Mouse (Mus musculus) midbrain, embryonic 13.5 days (tissue): Measurements from ENCODE around the gene Slc22a14. TPM values are rescaled to one million over a fixed set of nuclear protein-coding genes. Genes with fewer than 3 reads are reported as not detected.

Experiments
- ATAC-seq: fragments of 200-750 bp; cut with Nextera tagmentation; 2 replicates; pipeline ENCODE4 v1.8.0; 2017; ENCODE audit warnings: mild to moderate bottlenecking, moderate TSS enrichment, moderate library complexity
- H3K27ac ChIP-seq: fragments of 300-500 bp; sonication (generic); 2 replicates; pipeline ENCODE4 v1.5.1; 2015; ENCODE audit warnings: inconsistent platforms, mild to moderate bottlenecking, moderate library complexity
- H3K27me3 ChIP-seq: fragments of 300-500 bp; sonication (generic); 2 replicates; pipeline ENCODE4 v1.6.1; 2015; ENCODE audit warnings: mild to moderate bottlenecking, inconsistent platforms
- H3K36me3 ChIP-seq: fragments of 300-500 bp; sonication (generic); 2 replicates; pipeline ENCODE4 v1.6.1; 2015; ENCODE audit warnings: mild to moderate bottlenecking, inconsistent platforms
- H3K4me1 ChIP-seq: fragments of 300-500 bp; sonication (generic); replicated peaks from 2 replicates; pipeline ENCODE4 v1.6.1; 2015; ENCODE audit warnings: inconsistent platforms
- H3K4me2 ChIP-seq: fragments of 300-500 bp; sonication (generic); replicated peaks from 2 replicates; pipeline ENCODE4 v1.6.1; 2015; ENCODE audit warnings: moderate library complexity, mild to moderate bottlenecking, inconsistent platforms
- H3K4me3 ChIP-seq: fragments of 300-500 bp; sonication (generic); replicated peaks from 2 replicates; pipeline ENCODE4 v1.5.1; 2015; ENCODE audit warnings: mild to moderate bottlenecking, inconsistent platforms
- H3K9ac ChIP-seq: fragments of 300-500 bp; sonication (generic); replicated peaks from 2 replicates; pipeline ENCODE4 v1.6.1; 2015; ENCODE audit warnings: mild to moderate bottlenecking, inconsistent platforms
- H3K9me3 ChIP-seq: fragments of 300-500 bp; sonication (generic); 2 replicates; pipeline ENCODE4 v1.6.1; 2016; ENCODE audit warnings: mild to moderate bottlenecking, inconsistent platforms
- WGBS: fragments of 180-500 bp; shearing (Covaris S2); methylation state at CpG from one replicate; pipeline ENCODE4 v1.1.7; 2015; 5-methylcytosine and 5-hydroxymethylcytosine counted together
- polyA plus RNA-seq: library from polyadenylated mRNA; unstranded; fragments of >200 nt; fragmentation: Nextera tagmentation; extraction: Ambion mirVana; gene quantifications from 2 replicates; pipeline ENCODE4 v1.2.1, GENCODE M21; 2015

The Slc22a14 gene
- polyA plus RNA-seq, 1 experiment from 2014 or later, result 0.11 TPM

- H3K4me3 ChIP-seq, result no peak overlapping the region
- peaks cover 26% of the 10 kb centered on the region for H3K36me3 ChIP-seq
- no peak for ATAC-seq
- H3K27me3 ChIP-seq, result no peaks in the 10 kb centered on the region; the same call in 1 of the 2 replicates
- H3K9me3 ChIP-seq, result no peaks in the 10 kb centered on the region
- WGBS, result 87% methylated on average over 6 of the region's 6 CpGs
- no peak overlapping the region for H3K4me2 ChIP-seq
- no peak overlapping the region for H3K9ac ChIP-seq
- no peak overlapping the region for H3K27ac ChIP-seq
- peaks cover 8% of the 10 kb centered on the region; the same call in 1 of the 2 replicates for H3K4me1 ChIP-seq
Measured at GRCm38 (mm10) chr9:119353926-119354325, 11.4 kb downstream of the Slc22a14 start.

- WGBS, result 14% methylated on average over 4 of the region's 4 CpGs
- H3K9me3 ChIP-seq, result no peaks in the 10 kb centered on the region
- ATAC-seq, result peak; percentile 82
- no peaks in the 10 kb centered on the region for H3K4me1 ChIP-seq
- no peaks in the 10 kb centered on the region for H3K27me3 ChIP-seq
- H3K4me2 ChIP-seq, result no peak overlapping the region
- H3K27ac ChIP-seq, result no peak overlapping the region
- peaks cover 42% of the 10 kb centered on the region for H3K36me3 ChIP-seq
- no peak overlapping the region for H3K4me3 ChIP-seq
- H3K9ac ChIP-seq, result no peak overlapping the region
Measured at GRCm38 (mm10) chr9:119352060-119352459, 13.3 kb downstream of the Slc22a14 start.

- 0 out of 2 replicates have a peak, but pooled peaks have one; percentile 25 for ATAC-seq
- Histone ChIP-seq H3K4me1 (no peaks in the 10 kb centered on the region), H3K4me3 (no peak overlapping the region), H3K36me3 (peaks cover 51% of the 10 kb centered on the region), H3K27ac (no peak overlapping the region), H3K9me3 (no peaks in the 10 kb centered on the region), H3K4me2 (no peak overlapping the region), H3K27me3 (no peaks in the 10 kb centered on the region), H3K9ac (no peak overlapping the region)
- 96% methylated on average over 10 of the region's 10 CpGs for WGBS
Measured at GRCm38 (mm10) chr9:119350947-119351705, 14.2 kb downstream of the Slc22a14 start.

GRCm38 (mm10) chr9:119350531-119350930, 14.8 kb downstream of the Slc22a14 start:
- no peak overlapping the region for H3K4me2 ChIP-seq
- no peaks in the 10 kb centered on the region for H3K9me3 ChIP-seq
- H3K27me3 ChIP-seq, result no peaks in the 10 kb centered on the region
- H3K4me3 ChIP-seq, result no peak overlapping the region
- H3K4me1 ChIP-seq, result no peaks in the 10 kb centered on the region
- no peak for ATAC-seq
- WGBS, result 91% methylated on average over 3 of the region's 3 CpGs
- no peak overlapping the region for H3K9ac ChIP-seq
- H3K27ac ChIP-seq, result no peak overlapping the region
- H3K36me3 ChIP-seq, result peaks cover 57% of the 10 kb centered on the region

GRCm38 (mm10) chr9:119346376-119346775, 19.0 kb downstream of the Slc22a14 start:
- H3K9me3 ChIP-seq, result no peaks in the 10 kb centered on the region
- no peak overlapping the region for H3K9ac ChIP-seq
- WGBS, result 98% methylated on average over 8 of the region's 8 CpGs
- H3K36me3 ChIP-seq, result peaks cover 78% of the 10 kb centered on the region
- H3K4me3 ChIP-seq, result no peak overlapping the region
- peaks cover 17% of the 10 kb centered on the region for H3K4me1 ChIP-seq
- ATAC-seq, result no peak
- H3K27ac ChIP-seq, result no peak overlapping the region
- H3K27me3 ChIP-seq, result no peaks in the 10 kb centered on the region
- H3K4me2 ChIP-seq, result no peak overlapping the region

GRCm38 (mm10) chr9:119342728-119343127, 22.6 kb downstream of the Slc22a14 start:
- Histone ChIP-seq H3K36me3 (peaks cover 48% of the 10 kb centered on the region), H3K9ac (peak overlapping the region; percentile 91; the same call in 1 of the 2 replicates), H3K4me1 (peaks cover 36% of the 10 kb centered on the region), H3K27me3 (peaks cover 21% of the 10 kb centered on the region), H3K27ac (no peak overlapping the region), H3K4me2 (no peak overlapping the region; the same call in 1 of the 2 replicates), H3K9me3 (no peaks in the 10 kb centered on the region), H3K4me3 (peak overlapping the region; percentile 84)
- ATAC-seq, result no peak
- WGBS, result 88% methylated on average over 7 of the region's 7 CpGs

GRCm38 (mm10) chr9:119340909-119341816, 24.2 kb downstream of the Slc22a14 start, which contains the start of gene Myd88:
TSS of gene Myd88 (minus strand) at chr9:119341411.
- H3K27me3 ChIP-seq, result peaks cover 21% of the 10 kb centered on the region
- H3K4me3 ChIP-seq, result peak within 1 kb of the TSS; percentile 84
- H3K4me1 ChIP-seq, result peaks cover 36% of the 10 kb centered on the region
- WGBS, result under 1% methylated on average over 68 of the region's 68 CpGs
- H3K4me2 ChIP-seq, result peak within 1 kb of the TSS; percentile 76
- peaks cover 32% of the 10 kb centered on the region for H3K36me3 ChIP-seq
- peak within 1 kb of the TSS; percentile 91 for H3K9ac ChIP-seq
- no peaks in the 10 kb centered on the region for H3K9me3 ChIP-seq
- peak; percentile 99 for ATAC-seq
- H3K27ac ChIP-seq, result peak within 1 kb of the TSS; percentile 88

- H3K9ac ChIP-seq, result peak overlapping the region; percentile 59; the same call in 1 of the 2 replicates
- WGBS, result 8% methylated on average over 8 of the region's 8 CpGs
- no peak for ATAC-seq
- peaks cover 21% of the 10 kb centered on the region for H3K27me3 ChIP-seq
- peak overlapping the region; percentile 76 for H3K4me2 ChIP-seq
- H3K4me1 ChIP-seq, result peaks cover 36% of the 10 kb centered on the region
- no peaks in the 10 kb centered on the region for H3K9me3 ChIP-seq
- peak overlapping the region; percentile 84 for H3K4me3 ChIP-seq
- H3K36me3 ChIP-seq, result peaks cover 23% of the 10 kb centered on the region
- peak overlapping the region; percentile 88 for H3K27ac ChIP-seq
Measured at GRCm38 (mm10) chr9:119340212-119340580, 25.2 kb downstream of the Slc22a14 start.

- peak within 1 kb of the TSS; percentile 76 for H3K4me2 ChIP-seq
- peaks cover 36% of the 10 kb centered on the region for H3K4me1 ChIP-seq
- peak within 1 kb of the TSS; percentile 84 for H3K4me3 ChIP-seq
- peaks cover 18% of the 10 kb centered on the region for H3K36me3 ChIP-seq
- H3K9me3 ChIP-seq, result no peaks in the 10 kb centered on the region
- no peak for ATAC-seq
- H3K27me3 ChIP-seq, result peaks cover 21% of the 10 kb centered on the region
- 1% methylated on average over 43 of the region's 43 CpGs for WGBS
- peak within 1 kb of the TSS; percentile 59 for H3K9ac ChIP-seq
- H3K27ac ChIP-seq, result peak within 1 kb of the TSS; percentile 88
Measured at GRCm38 (mm10) chr9:119339558-119340211, 25.7 kb downstream of the Slc22a14 start, which contains the start of gene Acaa1a. TSS of gene Acaa1a (plus strand) at chr9:119339676.

GRCm38 (mm10) chr9:119339106-119339505, 26.2 kb downstream of the Slc22a14 start:
- Histone ChIP-seq H3K27me3 (peaks cover 21% of the 10 kb centered on the region), H3K36me3 (peaks cover 12% of the 10 kb centered on the region), H3K4me2 (peak overlapping the region; percentile 76), H3K9me3 (no peaks in the 10 kb centered on the region), H3K4me3 (peak overlapping the region; percentile 84), H3K9ac (no peak overlapping the region), H3K4me1 (peaks cover 36% of the 10 kb centered on the region), H3K27ac (no peak overlapping the region)
- no peak for ATAC-seq
- WGBS, result 60% methylated on average over 7 of the region's 7 CpGs

- no peak for ATAC-seq
- 95% methylated on average over 3 of the region's 3 CpGs for WGBS
- H3K4me3 ChIP-seq, result no peak overlapping the region
- H3K9me3 ChIP-seq, result no peaks in the 10 kb centered on the region
- H3K9ac ChIP-seq, result no peak overlapping the region
- H3K36me3 ChIP-seq, result peaks cover 4% of the 10 kb centered on the region
- H3K27ac ChIP-seq, result no peak overlapping the region
- H3K4me2 ChIP-seq, result no peak overlapping the region
- peaks cover 21% of the 10 kb centered on the region for H3K27me3 ChIP-seq
- peaks cover 35% of the 10 kb centered on the region for H3K4me1 ChIP-seq
Measured at GRCm38 (mm10) chr9:119338350-119338749, 27.0 kb downstream of the Slc22a14 start.
